Mouse (Mus musculus): ENCODE measurements around the gene Fgfr2.

DNA sequence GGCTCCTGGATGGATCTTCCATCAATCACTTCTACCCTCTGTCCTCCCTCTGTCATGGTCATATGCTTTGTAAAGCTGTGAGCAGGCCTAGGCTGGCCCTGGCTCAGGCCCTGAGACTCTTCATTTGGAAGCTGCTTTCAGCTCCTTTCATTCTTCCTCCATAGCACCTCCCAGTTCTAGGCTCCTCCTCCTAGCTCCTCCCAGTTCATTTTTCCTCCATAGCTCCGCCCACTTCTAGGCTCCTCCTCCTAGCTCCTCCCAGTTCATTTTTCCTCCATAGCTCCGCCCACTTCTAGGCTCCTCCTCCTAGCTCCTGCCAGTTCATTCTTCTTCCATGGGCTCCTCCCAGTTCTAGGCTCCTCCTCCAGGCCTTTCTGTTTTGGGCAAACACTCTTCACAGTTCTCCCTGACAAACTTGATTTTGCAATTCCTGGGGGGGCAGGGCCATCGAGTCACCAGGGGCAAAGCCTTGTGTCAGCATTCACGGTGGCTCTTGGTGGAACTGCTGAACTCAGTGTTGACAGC is 880.5 kb downstream of the Fgfr2 start:
- no peak for TF ChIP-seq CTCF (conservative IDR thresholded peaks at IDR 0.05; ENCODE audit: insufficient read depth, insufficient read length, low read depth, low read length)
- no peak for TF ChIP-seq POLR2A (IDR thresholded peaks at IDR 0.05; ENCODE audit: low read depth, low read length)

Measured in kidney, adult 2 months (tissue).